Mouse (Mus musculus) left cerebral cortex, adult 18-20 months (tissue): ENCODE data around the gene Sh3d21. TPM values are rescaled to one million over a fixed set of nuclear protein-coding genes. Genes with fewer than 3 reads are reported as not detected.
A peak's percentile ranks its signal among the peaks of the same experiment; 100 is the strongest.

ENCODE experiments used
- DNase-seq, 2 experiments: peaks; one replicate each; pipeline ENCODE4 v3.0.0; 2021 to 2022; ENCODE audit warnings: low spot score in 2 of 2, mixed read lengths in 1 of 2
- total RNA-seq, 2 experiments: library from RNA; stranded (reverse); gene quantifications; 2 replicates each; pipeline ENCODE4 v1.2.3; 2021

Sh3d21 gene
- total RNA-seq, 2 experiments from 2014 or later = 0.59 to 0.77 TPM

DNA sequence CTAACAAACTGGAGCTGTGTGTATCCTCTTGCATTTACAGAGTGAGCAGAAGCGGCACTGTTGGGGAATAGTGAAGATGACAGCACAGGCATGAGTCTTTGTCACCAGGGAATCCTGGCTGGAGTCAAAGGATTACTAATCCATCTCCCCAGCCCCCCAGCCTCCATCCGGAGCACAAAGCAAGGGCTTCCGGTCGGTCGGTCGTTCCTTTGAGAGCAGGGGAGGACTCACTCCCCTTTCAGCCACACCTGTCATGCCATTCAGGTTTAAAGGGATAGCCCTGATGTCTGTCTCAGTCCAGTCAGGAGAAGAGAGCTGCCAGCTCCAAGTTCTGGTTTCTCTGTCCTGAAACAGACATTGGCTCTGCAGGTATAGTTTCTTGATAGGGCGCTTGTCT lies 52.1 kb downstream of the Sh3d21 start:
- DNase-seq = no peak

DNA sequence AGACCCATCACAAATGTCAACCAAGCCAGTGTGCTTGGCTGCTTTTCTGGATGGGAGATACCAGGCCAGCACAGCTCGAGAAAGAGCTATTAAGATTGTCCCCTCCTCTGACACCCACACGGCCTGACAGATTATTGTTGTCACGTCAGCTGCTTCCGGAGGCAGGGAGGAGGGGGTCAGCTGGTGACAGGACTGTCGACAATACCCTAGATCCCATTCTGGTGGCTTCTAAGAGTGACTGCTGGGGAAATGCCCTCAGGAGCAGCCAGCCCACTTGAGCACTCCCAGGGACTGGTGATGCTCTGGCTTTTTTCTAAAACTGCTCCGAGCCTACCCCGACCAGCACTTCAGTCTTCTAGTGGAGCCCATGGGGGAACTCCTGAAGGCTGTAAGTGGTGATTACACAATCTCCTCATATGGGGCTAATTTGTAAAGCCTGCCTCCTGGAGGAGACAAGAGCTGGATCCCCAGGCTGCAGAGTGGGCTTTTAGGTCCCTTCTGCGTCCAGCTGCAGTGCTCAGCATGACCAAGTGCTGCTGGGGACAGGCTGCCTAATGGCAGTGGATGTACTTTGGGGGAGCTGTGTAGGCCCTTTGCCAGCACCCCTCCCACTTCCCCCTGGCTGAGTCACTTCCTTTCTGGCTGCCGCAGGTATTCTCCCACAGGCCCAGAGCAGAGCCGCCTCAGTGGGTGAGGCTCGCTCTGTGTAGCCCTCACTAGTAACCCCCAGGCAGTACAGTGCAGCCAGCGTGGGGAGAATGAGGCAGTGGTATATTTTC lies 52.7 kb downstream of the Sh3d21 start:
- peak; percentile 77 to 78 for DNase-seq

- DNase-seq = no peak
Measured at GRCm38 (mm10) chr4:126109613-126110373, 53.5 kb downstream of the Sh3d21 start.

DNA sequence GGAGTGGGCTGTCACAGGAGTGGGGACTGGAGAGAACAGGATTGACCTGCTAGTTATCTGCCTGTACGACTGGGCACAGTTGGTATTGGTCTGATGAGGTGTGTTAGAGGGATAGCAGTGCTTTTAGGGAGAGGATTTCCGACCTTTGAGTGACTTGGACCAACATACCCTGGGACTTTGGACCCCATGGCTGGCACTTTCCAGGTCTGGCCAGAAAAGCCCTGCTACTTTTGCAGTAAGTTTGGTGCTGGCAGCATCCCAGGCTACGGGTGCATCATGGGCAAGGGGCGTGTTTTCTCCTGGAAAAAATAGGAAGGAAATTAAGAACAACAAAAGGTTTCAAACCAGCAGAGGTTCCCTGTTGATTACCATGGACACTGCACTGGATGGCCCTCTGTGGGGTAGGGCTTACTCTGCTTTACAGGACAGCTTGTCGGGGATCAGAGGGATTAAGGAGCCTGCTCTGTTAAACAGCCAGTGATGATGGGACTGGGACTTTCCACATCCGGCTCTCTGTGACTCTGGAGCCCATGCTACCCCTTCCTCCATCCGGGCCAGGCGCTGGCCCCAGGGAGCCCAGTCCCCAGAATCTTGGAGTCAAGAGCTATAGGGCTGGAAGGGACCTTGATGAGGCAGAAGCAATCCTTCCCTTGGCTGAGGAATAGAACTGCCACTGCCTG lies 55.1 kb downstream of the Sh3d21 start:
- DNase-seq = no peak

DNA sequence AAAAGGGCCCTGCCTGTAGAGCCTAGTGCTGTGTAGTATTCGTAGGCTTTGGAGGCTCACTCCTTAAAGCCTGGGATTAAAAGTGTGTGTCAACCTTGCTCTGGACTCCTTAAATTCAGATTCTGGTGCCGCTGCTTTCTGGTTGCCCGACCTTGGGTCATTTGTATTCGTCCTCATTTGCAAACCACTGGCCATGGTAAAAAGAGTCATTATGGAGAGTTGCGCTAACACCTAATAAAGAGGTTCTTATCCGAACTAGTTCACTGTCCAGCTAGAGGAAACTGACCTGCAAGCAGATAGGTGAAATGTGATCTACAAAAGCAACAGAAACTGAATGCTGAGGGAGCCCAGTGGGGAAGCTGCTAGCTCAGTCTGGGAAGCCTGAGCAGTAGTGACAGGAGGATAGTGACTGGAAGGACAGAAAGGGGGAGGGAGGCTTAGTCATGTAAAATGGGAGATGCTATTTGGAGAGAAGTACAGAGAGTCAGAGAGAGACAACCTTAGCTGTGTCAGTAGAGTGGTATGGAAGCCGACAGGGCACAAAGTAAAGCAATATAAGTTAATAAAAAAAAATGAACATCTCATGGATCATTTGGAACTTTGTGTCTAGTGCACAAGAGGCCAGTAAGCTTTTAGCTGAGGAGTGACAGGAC lies 58.0 kb downstream of the Sh3d21 start:
- DNase-seq = no peak

DNA sequence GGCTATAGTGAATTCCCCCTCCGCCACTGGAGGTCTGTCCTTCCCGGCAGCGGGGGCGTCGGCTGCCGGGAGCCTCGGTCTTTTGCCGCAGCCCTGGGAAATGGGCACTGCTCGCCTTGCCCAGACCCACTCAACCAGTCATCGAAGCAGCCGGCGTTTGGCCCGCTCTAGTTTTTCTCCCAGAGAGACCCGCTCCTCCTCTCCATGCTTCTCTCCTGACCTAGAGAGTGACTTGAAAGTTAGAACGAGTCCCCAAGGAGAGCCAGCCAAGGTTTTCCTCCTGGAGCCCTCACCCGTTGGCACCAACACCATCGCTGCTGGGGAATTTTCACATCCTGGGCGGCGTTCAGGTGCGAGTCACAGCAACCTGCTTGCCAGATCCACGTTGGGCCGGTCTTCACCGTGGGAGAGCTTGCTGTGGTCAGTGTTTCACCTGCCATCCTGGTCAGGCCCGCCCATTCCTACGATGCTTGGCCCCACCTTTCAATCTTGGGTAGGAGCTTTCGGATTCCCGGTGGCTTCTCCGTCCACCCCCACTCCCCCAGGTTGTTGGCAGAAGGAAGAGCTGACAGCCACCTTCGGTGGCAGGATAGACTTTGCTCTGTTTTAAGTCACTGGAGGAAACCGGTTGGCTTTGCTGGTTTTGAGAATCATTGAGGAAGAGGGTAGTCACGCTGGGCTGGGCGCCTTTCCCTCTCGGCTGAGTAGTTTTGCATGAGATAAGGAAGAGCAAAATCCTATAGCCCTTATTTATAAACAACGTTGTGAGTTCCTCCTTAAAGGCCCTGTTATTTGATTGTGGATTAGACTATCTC lies 58.8 kb downstream of the Sh3d21 start:
- DNase-seq = peak; percentile 33 to 44

- DNase-seq = peak; percentile 90 to 95
Measured at GRCm38 (mm10) chr4:126103590-126104068, 59.7 kb downstream of the Sh3d21 start, which contains the start of gene Stk40. Stk40 (plus strand) TSS chr4:126103957.

- DNase-seq = peak; percentile 84 to 85
Measured at GRCm38 (mm10) chr4:126103057-126103581, 60.2 kb downstream of the Sh3d21 start.

GRCm38 (mm10) chr4:126102061-126102841 lies 61.0 kb downstream of the Sh3d21 start:
- peak; percentile 40 to 44 for DNase-seq

DNA sequence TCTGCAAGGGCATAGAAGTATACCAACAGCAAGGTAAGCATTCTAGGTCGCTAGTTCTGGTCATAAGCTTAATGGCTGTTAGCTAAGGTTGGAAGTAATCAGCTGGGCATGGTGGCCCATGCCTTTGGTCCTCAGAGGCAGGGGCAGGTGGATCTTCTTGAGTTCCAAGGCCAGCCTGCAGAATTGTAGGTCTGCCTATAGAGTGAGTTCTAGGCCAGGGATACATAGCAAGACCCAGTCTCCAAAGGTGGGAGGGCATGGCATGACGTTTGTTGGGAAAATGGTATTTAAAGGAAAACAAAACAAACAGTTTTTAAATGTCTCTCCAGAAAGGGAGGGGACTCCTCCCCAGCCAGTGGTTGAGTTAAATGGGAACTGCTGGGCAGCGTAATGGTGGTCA lies 62.5 kb downstream of the Sh3d21 start:
- DNase-seq = no peak

Other genes with a start within 250 kb of the Sh3d21 start
- 1 to 10 TPM; 4.2 to 5.3 TPM for gene Csf3r, start 138.9 kb downstream of the Sh3d21 start, total RNA-seq
- gene Mrps15, start 116.6 kb downstream of the Sh3d21 start, total RNA-seq = 10 to 100 TPM; 43.7 to 52.4 TPM
- 10 to 100 TPM; 54.5 TPM for gene Oscp1, start 104.9 kb downstream of the Sh3d21 start, total RNA-seq
- gene Lsm10, start 66.9 kb downstream of the Sh3d21 start, total RNA-seq = 10 to 100 TPM; 12.2 to 17.6 TPM
- 10 to 100 TPM; 43.5 to 48.3 TPM for gene Stk40, start 59.5 kb downstream of the Sh3d21 start, total RNA-seq
- gene Eva1b, start 15.7 kb downstream of the Sh3d21 start, total RNA-seq = 1 to 10 TPM; 2.4 to 2.9 TPM
- gene Thrap3, start 39.3 kb upstream of the Sh3d21 start, total RNA-seq = 100 to 1,000 TPM; 132 to 156 TPM
- 100 to 1,000 TPM; 251 to 254 TPM for gene Map7d1, start 92.9 kb upstream of the Sh3d21 start, total RNA-seq
- 10 to 100 TPM; 84.5 to 87.3 TPM for gene Trappc3, start 98.8 kb upstream of the Sh3d21 start, total RNA-seq
- gene Col8a2, start 123.3 kb upstream of the Sh3d21 start, total RNA-seq = 1 to 10 TPM; 1.7 to 2.8 TPM
- 10 to 100 TPM; 28.6 to 30.9 TPM for gene Adprhl2, start 158.2 kb upstream of the Sh3d21 start, total RNA-seq
- gene Tekt2, start 162.2 kb upstream of the Sh3d21 start, total RNA-seq = 1 to 10 TPM; 1.0 to 1.1 TPM